Mouse (Mus musculus): Measurements from ENCODE around the gene Abca14. TPM values are rescaled to one million over a fixed set of nuclear protein-coding genes. Genes with fewer than 3 reads are reported as not detected.

The Abca14 gene
- total RNA-seq (2021): not detected

DNA sequence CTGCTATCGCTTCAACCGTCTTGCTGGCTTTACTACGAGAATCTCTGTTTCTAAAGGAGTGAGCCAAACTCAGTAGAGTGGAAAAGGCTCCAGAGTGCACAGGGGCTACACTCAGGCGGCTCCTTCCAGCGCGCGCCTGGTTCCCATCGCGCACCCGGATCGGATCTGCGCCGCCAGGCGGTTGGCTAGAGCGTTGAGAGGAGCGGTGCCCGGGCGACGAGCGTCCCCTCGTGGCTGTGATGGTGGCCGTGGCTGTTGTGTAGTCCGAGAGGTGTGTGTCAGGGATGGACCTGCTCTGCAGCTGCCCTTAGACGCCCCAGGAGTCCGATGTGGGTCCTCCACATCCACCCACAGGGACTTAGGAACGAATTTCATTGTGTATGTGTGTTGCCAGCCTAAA is at the start of gene Abca14:
Abca14 (plus strand) TSS at position 173 of the 400 bp plus-strand sequence.
- peak; percentile 53 for DNase-seq (ENCODE audit: low spot score)
- intact Hi-C loops (cut with DNase I): loop anchor here (2.0 to 5.0 kb wide), 3 partner anchors 79 to 356 kb away; partner anchors contain the start of gene Dnah3

DNA sequence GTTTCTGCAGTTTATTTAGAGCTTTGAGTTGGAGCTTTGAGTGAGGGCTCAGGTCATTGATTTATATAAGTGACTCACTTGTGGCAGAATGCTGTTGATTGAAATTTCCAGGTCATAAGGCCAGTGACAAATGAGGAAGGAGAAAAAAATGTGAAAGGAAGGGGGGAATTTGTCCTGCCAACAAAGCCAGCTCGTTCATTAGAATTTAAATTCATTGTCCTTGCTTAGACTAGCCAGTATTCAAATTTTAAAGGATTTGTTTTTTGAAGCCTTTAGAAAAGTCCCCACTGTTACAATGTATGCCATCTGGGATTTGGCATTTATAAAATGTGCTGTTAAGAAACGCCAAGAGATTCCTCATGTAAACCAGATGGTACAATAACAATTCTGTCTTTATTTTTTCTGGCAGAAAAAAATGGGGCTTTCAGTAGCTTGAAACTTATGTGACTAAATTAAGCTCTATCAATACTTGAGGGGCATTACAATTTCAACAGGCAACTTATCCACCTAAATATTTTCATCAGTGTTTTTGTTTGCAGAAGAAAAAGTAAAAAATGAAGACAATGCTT is 46.8 kb upstream of the Abca14 start:
- no peak for DNase-seq (ENCODE audit: low spot score)
- intact Hi-C loops (cut with DNase I): no loop called here

- intact Hi-C loops (cut with DNase I): no loop called here
- no peak for DNase-seq (ENCODE audit: low spot score)
These were observed 46.1 kb upstream of the Abca14 start for GRCm38 (mm10) chr7:120157575-120158061.

DNA sequence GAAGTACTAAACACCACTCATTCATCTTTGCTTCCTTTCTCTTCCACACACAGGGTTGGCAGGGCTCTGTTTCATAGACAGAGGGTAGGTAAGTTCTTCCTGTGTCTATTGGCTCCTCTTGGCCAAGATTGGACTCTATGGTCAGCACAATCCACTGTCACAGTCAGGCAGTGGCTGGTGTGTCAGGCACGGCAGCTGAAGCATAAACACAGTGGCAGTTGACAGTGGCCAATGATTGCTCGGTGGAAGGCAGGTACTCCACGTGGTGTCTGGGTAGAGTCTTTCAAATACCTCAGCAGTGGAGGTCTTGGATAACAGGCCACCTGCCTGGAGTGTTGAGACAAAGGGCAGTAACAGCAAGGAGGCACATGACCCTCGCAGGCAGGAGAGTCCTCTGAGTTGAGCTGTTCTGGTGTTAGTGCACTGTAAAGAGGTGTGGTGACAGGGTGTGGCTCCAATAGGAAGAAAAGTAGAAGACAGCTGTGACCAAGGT is 45.6 kb upstream of the Abca14 start:
- DNase-seq (ENCODE audit: low spot score): no peak
- intact Hi-C loops (cut with DNase I): no loop called here

GRCm38 (mm10) chr7:120163581-120164251 is 40.0 kb upstream of the Abca14 start:
- intact Hi-C loops (cut with DNase I): no loop called here
- no peak for DNase-seq (ENCODE audit: low spot score)

GRCm38 (mm10) chr7:120172188-120172700 is 31.5 kb upstream of the Abca14 start:
- intact Hi-C loops (cut with DNase I): no loop called here
- no peak for DNase-seq (ENCODE audit: low spot score)

GRCm38 (mm10) chr7:120173603-120174244 is 30.0 kb upstream of the Abca14 start, which contains the start of gene Anks4b:
Gene Anks4b, plus strand, starts transcription at chr7:120173858.
- intact Hi-C loops (cut with DNase I): no loop called here
- no peak for DNase-seq (ENCODE audit: low spot score)

DNA sequence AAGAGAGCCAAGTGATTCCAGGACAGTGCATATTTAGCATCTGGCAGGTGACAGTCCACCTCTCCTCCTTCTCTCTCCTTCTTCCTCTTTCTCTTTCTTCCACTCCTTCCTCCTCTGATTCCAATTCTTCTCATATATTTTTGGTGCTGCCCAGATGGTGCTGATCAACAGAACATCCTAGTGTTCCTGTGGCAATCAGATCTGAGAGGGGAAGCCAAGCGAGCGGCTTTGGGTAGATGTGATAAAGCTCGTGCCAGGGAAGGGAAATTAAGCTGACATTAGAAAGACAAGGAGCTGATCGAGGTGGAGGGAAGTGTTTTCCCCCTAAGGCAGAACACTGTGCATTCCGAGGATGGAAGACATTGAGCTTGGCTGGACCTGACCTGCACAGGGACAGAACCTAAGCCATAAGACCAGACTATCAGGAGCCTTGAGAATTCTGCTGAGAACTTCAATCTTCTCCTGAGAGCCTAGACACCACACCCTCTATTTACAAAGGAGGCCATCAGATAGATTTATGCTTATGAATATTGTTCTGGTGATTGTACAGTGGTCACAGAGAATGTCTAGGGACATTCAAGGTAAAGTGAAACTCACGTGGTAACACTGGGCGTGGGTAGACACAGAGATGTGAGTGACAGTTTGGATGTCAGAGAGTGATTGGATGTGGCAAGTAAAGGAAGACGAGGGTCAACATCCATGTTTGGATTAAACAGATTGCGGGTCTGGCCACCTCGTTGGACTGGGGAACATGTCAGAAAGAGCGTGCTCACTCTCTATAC is 28.8 kb upstream of the Abca14 start:
- intact Hi-C loops (cut with DNase I): no loop called here
- no peak for DNase-seq (ENCODE audit: low spot score)

- no peak for DNase-seq (ENCODE audit: low spot score)
- intact Hi-C loops (cut with DNase I): no loop called here
These were observed 26.1 kb upstream of the Abca14 start for GRCm38 (mm10) chr7:120177611-120178010.

DNA sequence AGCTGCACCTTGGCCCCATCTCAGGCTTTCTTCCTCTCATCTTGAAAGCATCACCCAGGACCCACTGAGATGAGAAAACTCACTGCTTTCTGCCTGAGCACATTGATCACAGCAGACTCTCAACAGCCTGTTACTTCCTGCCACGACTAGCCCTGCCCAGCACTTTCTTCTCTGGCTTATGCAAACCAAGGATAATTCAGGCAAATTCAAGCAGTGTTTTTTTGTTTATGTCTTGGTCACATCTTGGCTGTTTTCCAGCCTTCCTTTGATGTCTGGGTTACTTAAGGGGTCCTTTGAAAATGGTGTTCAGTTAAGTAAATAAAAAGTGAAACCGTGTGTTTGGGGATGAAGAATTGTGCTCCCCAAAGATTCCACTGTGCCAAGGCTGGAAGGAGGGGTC is 24.8 kb upstream of the Abca14 start:
- DNase-seq (ENCODE audit: low spot score): no peak
- intact Hi-C loops (cut with DNase I): no loop called here

DNA sequence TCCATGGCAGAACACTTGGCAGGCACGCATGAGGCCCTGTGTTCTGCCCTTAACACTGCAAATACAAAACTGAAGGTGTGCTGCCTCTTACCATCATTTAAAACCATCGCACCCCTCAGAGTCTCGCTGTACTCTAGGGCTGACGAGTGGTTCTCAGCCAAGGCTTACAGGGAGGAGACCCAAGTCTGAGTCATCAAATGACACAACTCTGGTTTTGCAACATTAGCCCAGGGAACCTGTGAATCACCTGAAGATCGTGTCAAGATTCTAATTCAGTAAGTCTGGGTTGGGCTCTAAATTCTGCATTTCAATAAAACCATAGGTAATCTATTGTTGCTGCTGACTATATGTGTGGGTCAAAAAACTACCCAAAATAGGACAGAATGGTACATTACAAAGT is 23.2 kb upstream of the Abca14 start:
- intact Hi-C loops (cut with DNase I): no loop called here
- DNase-seq (ENCODE audit: low spot score): no peak

DNA sequence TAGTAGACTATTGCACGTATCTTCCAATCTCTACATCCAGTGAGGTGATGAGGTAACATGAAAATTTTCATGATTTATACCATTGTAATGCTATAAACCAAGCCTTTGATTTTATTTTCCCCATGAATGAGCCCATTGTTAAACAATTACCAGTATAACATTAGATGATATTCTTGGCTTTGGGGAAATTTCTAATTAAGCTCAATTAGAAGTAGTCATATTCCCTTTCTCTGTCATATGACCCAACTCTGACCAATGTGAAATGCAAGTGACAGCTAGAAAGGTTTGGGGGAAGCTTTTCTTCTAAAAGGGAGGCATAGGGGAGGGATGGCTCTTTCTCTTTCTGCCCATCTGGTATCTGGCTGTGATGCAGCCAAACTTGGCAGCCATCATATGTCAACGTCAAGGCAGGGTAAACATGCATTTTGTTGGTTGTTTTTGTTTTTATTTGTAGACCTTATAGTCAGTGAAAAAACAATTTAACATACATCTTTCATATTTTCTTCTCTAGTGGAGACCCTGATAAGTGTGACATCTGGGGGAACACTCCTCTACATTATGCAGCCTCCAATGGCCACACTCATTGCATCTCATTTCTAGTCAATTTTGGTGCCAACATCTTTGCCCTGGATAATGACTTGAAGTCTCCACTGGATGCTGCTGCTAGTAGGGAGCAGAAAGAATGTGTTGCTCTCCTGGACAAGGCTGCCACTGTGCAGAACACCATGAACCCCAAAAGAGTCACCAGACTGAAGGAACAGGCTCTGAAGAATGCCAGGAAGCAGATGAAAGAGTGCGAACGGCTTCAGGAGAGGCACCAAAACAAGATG is 22.1 kb upstream of the Abca14 start:
- intact Hi-C loops (cut with DNase I): no loop called here
- DNase-seq (ENCODE audit: low spot score): no peak

GRCm38 (mm10) chr7:120182891-120183290 is 20.9 kb upstream of the Abca14 start:
- DNase-seq (ENCODE audit: low spot score): no peak
- intact Hi-C loops (cut with DNase I): no loop called here

- DNase-seq (ENCODE audit: low spot score): no peak
- intact Hi-C loops (cut with DNase I): no loop called here
These were observed 14.8 kb upstream of the Abca14 start for GRCm38 (mm10) chr7:120188946-120189345.

- DNase-seq (ENCODE audit: low spot score): no peak
- intact Hi-C loops (cut with DNase I): no loop called here
These were observed 14.2 kb upstream of the Abca14 start for GRCm38 (mm10) chr7:120189369-120190149.

- no peak for DNase-seq (ENCODE audit: low spot score)
These were observed 13.6 kb upstream of the Abca14 start for GRCm38 (mm10) chr7:120190150-120190665.

GRCm38 (mm10) chr7:120192207-120192606 is 11.6 kb upstream of the Abca14 start:
- DNase-seq (ENCODE audit: low spot score): no peak
- intact Hi-C loops (cut with DNase I): no loop called here

More at GRCm38 (mm10) chr7:120190150-120190665, 13.6 kb upstream of the Abca14 start:
- intact Hi-C loops (cut with DNase I): no loop called here

- intact Hi-C loops (cut with DNase I): no loop called here
- no peak for DNase-seq (ENCODE audit: low spot score)
These were observed 10.9 kb upstream of the Abca14 start for GRCm38 (mm10) chr7:120192816-120193215.

Data from heart, postnatal 25 days (tissue).